In genomic region chr14:118506591-118507146, GRCm38 (mm10) we compare ENCODE assay signal across 8 mouse cellular contexts.
DNase-seq lines count a peak whose midpoint lies in the region; ATAC-seq and TF ChIP-seq lines count a peak whose summit lies in the region.

No protein-coding gene starts in this region.

- H3K36me3 ChIP-seq in embryonic facial prominence, embryonic 12.5 days: no peaks in the 10 kb centered on the region
- H3K36me3 ChIP-seq in hindbrain, embryonic 10.5 days: no peaks in the 10 kb centered on the region

- H3K4me2 ChIP-seq in embryonic facial prominence, embryonic 12.5 days (replicated peaks): peak overlapping the region; percentile 25

- no peak for TF ChIP-seq CTCF in left cerebral cortex, adult 2 months (IDR thresholded peaks at IDR 0.05)

- 0 out of 2 replicates have a peak, but pooled peaks have one; percentile 56 for ATAC-seq in embryonic facial prominence, embryonic 12.5 days (ENCODE audit: insufficient number of reproducible peaks, insufficient read depth, low FRiP score, low TSS enrichment)
- ATAC-seq in cerebellum, adult (ENCODE audit: insufficient number of reproducible peaks, low FRiP score, low TSS enrichment): no peak

- WGBS in embryonic facial prominence, embryonic 12.5 days: 37% methylated on average over 14 of the region's 14 CpGs
- WGBS in hindbrain, embryonic 10.5 days: 60% methylated on average over 14 of the region's 14 CpGs

- no peaks in the 10 kb centered on the region for H3K9me3 ChIP-seq in embryonic facial prominence, embryonic 12.5 days
- no peaks in the 10 kb centered on the region for H3K9me3 ChIP-seq in hindbrain, embryonic 10.5 days

- peaks cover 16% of the 10 kb centered on the region for H3K4me1 ChIP-seq in embryonic facial prominence, embryonic 12.5 days
- H3K4me1 ChIP-seq in hindbrain, embryonic 10.5 days (replicated peaks): peaks cover 16% of the 10 kb centered on the region

- intact Hi-C loops in left cerebral cortex, adult 2 months (cut with DNase I): no loop called here

- H3K27ac ChIP-seq in embryonic facial prominence, embryonic 12.5 days: 0 out of 2 replicates have a peak overlapping the region, but pooled peaks have one; percentile 50
- peak overlapping the region; percentile 25; the same call in 1 of the 2 replicates for H3K27ac ChIP-seq in hindbrain, embryonic 10.5 days
- H3K27ac ChIP-seq in left cerebral cortex, adult 2 months: no peak overlapping the region

- peak; percentile 20 for DNase-seq in 3T3-L1 (ENCODE audit: low read depth, low spot score)
- DNase-seq in hindbrain, embryonic 10.5 days (ENCODE audit: low spot score): peak; percentile 16
- peak; percentile 14 for DNase-seq in lung, postnatal 14 days
- DNase-seq in left cerebral cortex, adult 2 months (ENCODE audit: extremely low spot score in 1 of 2, low spot score in 2 of 2): no peak
- no peak for DNase-seq in urinary bladder, adult 18-20 months (ENCODE audit: low spot score in 2 of 2)
- DNase-seq in spleen, postnatal 10 days (ENCODE audit: low spot score in 2 of 2): no peak

- H3K9ac ChIP-seq in embryonic facial prominence, embryonic 12.5 days: no peak overlapping the region

- no peaks in the 10 kb centered on the region for H3K27me3 ChIP-seq in embryonic facial prominence, embryonic 12.5 days
- H3K27me3 ChIP-seq in hindbrain, embryonic 10.5 days (ENCODE audit: insufficient read depth, poor library complexity, severe bottlenecking): no peaks in the 10 kb centered on the region

- no peak overlapping the region for H3K4me3 ChIP-seq in embryonic facial prominence, embryonic 12.5 days
- no peak overlapping the region for H3K4me3 ChIP-seq in hindbrain, embryonic 10.5 days
- no peak overlapping the region for H3K4me3 ChIP-seq in left cerebral cortex, adult 2 months

Comparison
In these comparisons a context has a peak if more than half of its experiments do, and no peak if none do; other contexts are left out.
1. DNase-seq: peak in 3T3-L1 (single experiment), hindbrain, embryonic 10.5 days (single experiment) and lung, postnatal 14 days (single experiment); none in left cerebral cortex, adult 2 months (0 of 2), urinary bladder, adult 18-20 months (0 of 2) and spleen, postnatal 10 days (0 of 2).